Mouse (Mus musculus): Measurements from ENCODE around the gene Ube2g1.

Gene Ube2g1

GRCm38 (mm10) chr11:72606694-72607407, at the start of gene Ube2g1:
Gene Ube2g1, plus strand, starts transcription at chr11:72607283.
- in situ Hi-C loops (cut with MboI; ENCODE audit: low sequenced_read_pairs), result no loop called here

- in situ Hi-C loops (cut with MboI; ENCODE audit: low sequenced_read_pairs), result loop anchor here (10.0 kb wide), 2 partner anchors 113 to 203 kb away; partner anchors contain the start of gene Mybbp1a
These were observed 48.9 kb upstream of the Ube2g1 start for GRCm38 (mm10) chr11:72558155-72558554.

GRCm38 (mm10) chr11:72560661-72561060, 46.4 kb upstream of the Ube2g1 start:
- in situ Hi-C loops (cut with MboI; ENCODE audit: low sequenced_read_pairs), result loop anchor here (10.0 kb wide), 1 partner anchor 346 kb away; the partner anchor contains the start of gene Med31

GRCm38 (mm10) chr11:72564232-72564807, 42.8 kb upstream of the Ube2g1 start:
- in situ Hi-C loops (cut with MboI; ENCODE audit: low sequenced_read_pairs), result loop anchor here (10.0 kb wide), 1 partner anchor 350 kb away; the partner anchor contains the start of gene Med31

GRCm38 (mm10) chr11:72566304-72566703, 40.8 kb upstream of the Ube2g1 start:
- in situ Hi-C loops (cut with MboI; ENCODE audit: low sequenced_read_pairs), result loop anchor here (10.0 kb wide), 1 partner anchor 352 kb away; the partner anchor contains the start of gene Med31

- in situ Hi-C loops (cut with MboI; ENCODE audit: low sequenced_read_pairs), result loop anchor here (10.0 kb wide), 1 partner anchor 352 kb away; the partner anchor contains the start of gene Med31
These were observed 40.2 kb upstream of the Ube2g1 start for GRCm38 (mm10) chr11:72566816-72567338.

- in situ Hi-C loops (cut with MboI; ENCODE audit: low sequenced_read_pairs), result loop anchor here (10.0 kb wide), 1 partner anchor 354 kb away; the partner anchor contains the start of gene Med31
These were observed 38.0 kb upstream of the Ube2g1 start for GRCm38 (mm10) chr11:72569051-72569450.

GRCm38 (mm10) chr11:72569671-72570318, 37.3 kb upstream of the Ube2g1 start:
- in situ Hi-C loops (cut with MboI; ENCODE audit: low sequenced_read_pairs), result loop anchor here (10.0 kb wide), 1 partner anchor 355 kb away; the partner anchor contains the start of gene Med31

GRCm38 (mm10) chr11:72570319-72570979, 36.6 kb upstream of the Ube2g1 start:
- in situ Hi-C loops (cut with MboI; ENCODE audit: low sequenced_read_pairs), result no loop called here

- in situ Hi-C loops (cut with MboI; ENCODE audit: low sequenced_read_pairs), result no loop called here
These were observed 33.3 kb upstream of the Ube2g1 start for GRCm38 (mm10) chr11:72573819-72574218.

- in situ Hi-C loops (cut with MboI; ENCODE audit: low sequenced_read_pairs), result loop anchor here (5.0 kb wide), 1 partner anchor 156 kb away; no protein-coding TSS in a partner anchor
These were observed 31.0 kb upstream of the Ube2g1 start for GRCm38 (mm10) chr11:72576111-72576465.

- in situ Hi-C loops (cut with MboI; ENCODE audit: low sequenced_read_pairs), result loop anchor here (5.0 kb wide), 1 partner anchor 156 kb away; no protein-coding TSS in a partner anchor
These were observed 30.4 kb upstream of the Ube2g1 start for GRCm38 (mm10) chr11:72576466-72577351.

- in situ Hi-C loops (cut with MboI; ENCODE audit: low sequenced_read_pairs), result loop anchor here (5.0 kb wide), 1 partner anchor 154 kb away; no protein-coding TSS in a partner anchor
These were observed 28.6 kb upstream of the Ube2g1 start for GRCm38 (mm10) chr11:72578471-72578870.

- in situ Hi-C loops (cut with MboI; ENCODE audit: low sequenced_read_pairs), result no loop called here
These were observed 25.3 kb upstream of the Ube2g1 start for GRCm38 (mm10) chr11:72581609-72582447.

- in situ Hi-C loops (cut with MboI; ENCODE audit: low sequenced_read_pairs), result no loop called here
These were observed 24.7 kb upstream of the Ube2g1 start for GRCm38 (mm10) chr11:72582448-72582705.

GRCm38 (mm10) chr11:72583092-72583491, 24.0 kb upstream of the Ube2g1 start:
- in situ Hi-C loops (cut with MboI; ENCODE audit: low sequenced_read_pairs), result no loop called here

GRCm38 (mm10) chr11:72586570-72586969, 20.5 kb upstream of the Ube2g1 start:
- in situ Hi-C loops (cut with MboI; ENCODE audit: low sequenced_read_pairs), result no loop called here

- in situ Hi-C loops (cut with MboI; ENCODE audit: low sequenced_read_pairs), result no loop called here
These were observed 19.4 kb upstream of the Ube2g1 start for GRCm38 (mm10) chr11:72587537-72588233.

Data from CH12F3 (cell line).